Mouse (Mus musculus) hindbrain, embryonic 11.5 days (tissue): ENCODE results near the gene Sdr42e1. TPM values are rescaled to one million over a fixed set of nuclear protein-coding genes. Genes with fewer than 3 reads are reported as not detected.

Experiments used
- ATAC-seq: fragments of 200-750 bp; cut with Nextera tagmentation; 2 replicates; pipeline ENCODE4 v1.8.0; 2017; ENCODE audit warnings: mild to moderate bottlenecking, moderate TSS enrichment, moderate library complexity; ENCODE audit not compliant: low FRiP score
- DNase-seq: peaks from one replicate; pipeline ENCODE4 v3.0.0-alpha.2; 2015; ENCODE audit warnings: low spot score
- H3K27ac ChIP-seq: fragments of 300-500 bp; sonication (generic); 2 replicates; pipeline ENCODE4 v1.5.1; 2014; ENCODE audit warnings: mild to moderate bottlenecking, low read depth, low read length
- H3K27me3 ChIP-seq: fragments of 300-500 bp; sonication (generic); 2 replicates; pipeline ENCODE4 v1.6.1; 2014; ENCODE audit warnings: mild to moderate bottlenecking, low read length, moderate library complexity, mixed read lengths; ENCODE audit not compliant: control insufficient read depth, insufficient read depth
- H3K36me3 ChIP-seq: fragments of 300-500 bp; sonication (generic); 2 replicates; pipeline ENCODE4 v1.6.1; 2014; ENCODE audit warnings: mild to moderate bottlenecking, low read length, moderate library complexity, mixed read lengths; ENCODE audit not compliant: control insufficient read depth, insufficient read depth
- H3K4me1 ChIP-seq: fragments of 300-500 bp; sonication (generic); replicated peaks from 2 replicates; pipeline ENCODE4 v1.6.1; 2014; ENCODE audit warnings: low read length, mixed read lengths; ENCODE audit not compliant: control insufficient read depth, insufficient read depth
- H3K4me2 ChIP-seq: fragments of 300-500 bp; sonication (generic); replicated peaks from 2 replicates; pipeline ENCODE4 v1.6.1; 2014; ENCODE audit warnings: mild to moderate bottlenecking, low read depth, low read length
- H3K4me3 ChIP-seq: fragments of 300-500 bp; sonication (generic); 2 replicates; pipeline ENCODE4 v1.5.1; 2014; ENCODE audit warnings: low read depth, low read length
- H3K9ac ChIP-seq: fragments of 300-500 bp; sonication (generic); 2 replicates; pipeline ENCODE4 v1.6.1; 2014; ENCODE audit warnings: low read depth, low read length
- H3K9me3 ChIP-seq: fragments of 300-500 bp; sonication (generic); 2 replicates; pipeline ENCODE4 v1.6.1; 2016; ENCODE audit warnings: low read length; ENCODE audit not compliant: control insufficient read depth
- WGBS: fragments of 180-500 bp; shearing (Covaris S2); extraction: QIAGEN DNeasy Blood & Tissue Kit; methylation state at CpG from one replicate; pipeline ENCODE4 v1.1.7; 2014; 5-methylcytosine and 5-hydroxymethylcytosine counted together
- polyA plus RNA-seq: library from polyadenylated mRNA; unstranded; fragments of >200 nt; fragmentation: Nextera tagmentation; extraction: Ambion mirVana; gene quantifications from 2 replicates; pipeline ENCODE4 v1.2.1, GENCODE M21; 2014

The Sdr42e1 gene
- polyA plus RNA-seq, 1 experiment from 2014 or later, result 1.1 TPM

GRCm38 (mm10) chr8:117700699-117701098, 27.2 kb upstream of the Sdr42e1 start:
- no peak overlapping the region for H3K4me3 ChIP-seq
- no peaks in the 10 kb centered on the region for H3K36me3 ChIP-seq
- no peaks in the 10 kb centered on the region for H3K27me3 ChIP-seq
- no peaks in the 10 kb centered on the region for H3K4me1 ChIP-seq
- 65% methylated on average over 8 of the region's 8 CpGs for WGBS
- no peak overlapping the region for H3K4me2 ChIP-seq
- no peaks in the 10 kb centered on the region for H3K9me3 ChIP-seq
- no peak for ATAC-seq
- H3K27ac ChIP-seq, result no peak overlapping the region
- no peak for DNase-seq
- H3K9ac ChIP-seq, result no peak overlapping the region

GRCm38 (mm10) chr8:117697248-117697647, 23.8 kb upstream of the Sdr42e1 start:
- Histone ChIP-seq H3K9ac (no peak overlapping the region), H3K4me3 (no peak overlapping the region), H3K4me1 (no peaks in the 10 kb centered on the region), H3K9me3 (no peaks in the 10 kb centered on the region), H3K4me2 (no peak overlapping the region), H3K27me3 (no peaks in the 10 kb centered on the region), H3K27ac (no peak overlapping the region), H3K36me3 (no peaks in the 10 kb centered on the region)
- DNase-seq, result peak; percentile 31
- WGBS, result 44% methylated on average over 5 of the region's 5 CpGs
- no peak for ATAC-seq

DNA sequence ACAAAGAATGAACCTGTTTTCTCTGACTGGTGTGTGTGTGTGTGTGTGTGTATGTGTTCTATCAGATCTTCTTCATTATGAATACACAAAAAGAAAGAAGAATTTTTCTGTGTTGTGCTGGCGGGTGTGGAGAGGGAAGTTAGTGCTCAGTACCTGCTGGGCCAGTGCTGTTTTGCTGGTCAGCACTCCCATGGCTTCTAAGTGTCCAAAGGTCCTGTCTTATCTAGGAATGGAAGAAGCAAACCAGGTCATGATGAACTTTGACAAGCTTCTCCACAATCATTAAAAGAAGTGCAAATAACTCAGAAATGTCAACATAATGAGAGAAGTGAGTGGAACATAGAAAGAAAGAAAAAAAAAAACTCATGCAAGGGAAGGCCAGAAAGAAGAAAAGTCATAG, 22.1 kb upstream of the Sdr42e1 start:
- Histone ChIP-seq H3K9me3 (no peaks in the 10 kb centered on the region), H3K4me1 (no peaks in the 10 kb centered on the region), H3K27me3 (no peaks in the 10 kb centered on the region), H3K4me3 (no peak overlapping the region), H3K4me2 (no peak overlapping the region), H3K27ac (no peak overlapping the region), H3K9ac (no peak overlapping the region), H3K36me3 (no peaks in the 10 kb centered on the region)
- no peak for ATAC-seq
- no peak for DNase-seq
- WGBS, result 96% methylated on average over 1 of the region's 1 CpGs

DNA sequence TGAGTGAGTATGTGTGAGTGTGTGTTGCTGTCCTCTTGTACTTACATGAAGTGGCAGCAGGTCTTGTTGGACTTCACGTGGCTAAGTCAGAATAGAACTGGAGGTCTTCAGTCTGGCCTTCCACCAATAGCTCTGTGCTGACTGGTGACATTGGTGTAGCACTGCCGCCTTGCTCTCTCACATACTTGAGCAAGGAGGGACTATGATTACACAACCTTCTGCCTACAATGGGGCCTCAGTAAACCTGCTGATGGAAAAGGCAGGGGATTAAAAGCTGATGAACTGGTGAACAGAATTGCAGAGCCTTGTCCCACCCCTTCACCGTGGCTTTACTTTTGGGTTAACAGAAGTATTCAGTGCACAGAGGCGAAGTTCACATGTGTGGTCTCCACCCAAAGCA, 18.6 kb upstream of the Sdr42e1 start:
- Histone ChIP-seq H3K27ac (no peak overlapping the region), H3K36me3 (no peaks in the 10 kb centered on the region), H3K4me2 (no peak overlapping the region), H3K4me3 (no peak overlapping the region), H3K9me3 (no peaks in the 10 kb centered on the region), H3K27me3 (no peaks in the 10 kb centered on the region), H3K9ac (no peak overlapping the region), H3K4me1 (no peaks in the 10 kb centered on the region)
- no peak for ATAC-seq
- DNase-seq, result no peak
- 87% methylated on average over 4 of the region's 4 CpGs for WGBS

DNA sequence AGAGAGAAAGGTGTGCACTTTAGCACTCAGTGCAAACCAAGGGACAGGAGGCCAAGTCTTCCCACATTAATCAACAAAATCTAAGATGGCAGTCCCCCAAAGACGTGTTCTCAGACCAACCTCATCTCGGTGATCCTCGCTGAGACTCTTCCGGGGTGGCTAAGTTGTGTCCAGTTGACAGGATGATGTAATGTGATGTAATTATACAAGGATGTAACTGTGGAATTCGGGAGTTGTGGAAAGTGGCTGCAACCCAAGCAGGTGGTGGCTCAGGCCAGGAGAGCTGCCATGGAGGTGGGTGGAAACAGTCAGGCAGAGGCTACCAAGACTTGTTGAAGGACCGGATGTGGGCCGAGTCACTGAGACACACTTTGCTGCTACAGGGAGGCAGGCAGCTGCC, 14.4 kb upstream of the Sdr42e1 start:
- no peaks in the 10 kb centered on the region for H3K9me3 ChIP-seq
- ATAC-seq, result no peak
- no peaks in the 10 kb centered on the region for H3K4me1 ChIP-seq
- no peak for DNase-seq
- H3K27me3 ChIP-seq, result no peaks in the 10 kb centered on the region
- H3K4me2 ChIP-seq, result no peak overlapping the region
- H3K4me3 ChIP-seq, result no peak overlapping the region
- no peak overlapping the region for H3K9ac ChIP-seq
- no peak overlapping the region for H3K27ac ChIP-seq
- 93% methylated on average over 7 of the region's 7 CpGs for WGBS
- H3K36me3 ChIP-seq, result no peaks in the 10 kb centered on the region

GRCm38 (mm10) chr8:117684504-117684903, 11.0 kb upstream of the Sdr42e1 start:
- Histone ChIP-seq H3K36me3 (no peaks in the 10 kb centered on the region), H3K9me3 (no peaks in the 10 kb centered on the region), H3K4me2 (no peak overlapping the region), H3K27ac (no peak overlapping the region), H3K27me3 (no peaks in the 10 kb centered on the region), H3K4me1 (no peaks in the 10 kb centered on the region), H3K4me3 (no peak overlapping the region), H3K9ac (no peak overlapping the region)
- no peak for DNase-seq
- 70% methylated on average over 11 of the region's 11 CpGs for WGBS
- ATAC-seq, result no peak

DNA sequence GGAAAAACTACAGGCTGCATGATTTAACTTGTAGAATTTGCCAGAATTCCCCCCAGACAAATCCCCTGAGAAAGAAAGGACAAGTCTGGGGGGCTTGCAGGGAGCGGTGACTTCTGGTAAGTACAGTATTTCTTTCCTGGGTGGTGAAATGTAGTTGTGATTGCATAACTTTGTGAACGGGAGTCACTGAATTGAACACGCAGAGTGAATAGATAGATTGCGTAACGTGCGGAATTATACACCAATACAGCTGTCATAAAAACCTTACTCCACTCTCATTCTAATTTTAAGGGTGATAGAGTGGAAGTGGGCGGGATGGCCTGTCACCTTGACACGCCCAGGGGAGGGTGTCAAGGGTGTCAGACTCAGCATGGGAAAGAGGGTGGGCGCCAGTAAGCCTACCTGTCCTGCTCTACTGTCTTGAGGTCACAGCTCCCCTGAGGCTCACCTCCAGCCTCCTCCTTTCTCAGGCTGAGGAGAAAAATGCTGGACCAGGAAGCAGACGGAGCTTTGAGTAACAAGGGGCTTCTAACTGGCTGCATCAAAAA, 10.5 kb upstream of the Sdr42e1 start:
- no peak for DNase-seq
- Histone ChIP-seq H3K36me3 (no peaks in the 10 kb centered on the region), H3K4me1 (no peaks in the 10 kb centered on the region), H3K4me2 (no peak overlapping the region), H3K4me3 (no peak overlapping the region), H3K9ac (no peak overlapping the region), H3K9me3 (no peaks in the 10 kb centered on the region), H3K27ac (no peak overlapping the region), H3K27me3 (no peaks in the 10 kb centered on the region)
- ATAC-seq, result no peak
- WGBS, result 91% methylated on average over 10 of the region's 10 CpGs

DNA sequence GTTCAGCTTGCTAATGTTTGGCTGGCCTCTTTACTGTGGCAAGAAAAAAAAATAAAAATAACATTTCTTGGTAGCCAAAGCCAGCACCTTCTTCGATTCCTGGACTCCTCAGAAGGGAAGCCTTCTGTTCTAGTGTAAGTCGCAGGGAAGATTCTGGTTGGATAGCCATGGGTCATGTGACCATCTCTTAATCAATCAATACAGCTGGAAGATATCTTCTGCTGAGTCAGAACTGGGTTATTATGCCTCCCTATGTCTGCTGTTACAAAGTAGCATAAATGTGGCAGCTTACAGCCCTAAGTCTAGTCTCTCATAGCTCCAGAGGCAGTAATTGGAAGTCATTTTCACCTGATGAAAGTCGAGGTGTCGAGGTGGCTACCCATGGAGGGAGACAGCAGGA, 5.2 kb upstream of the Sdr42e1 start:
- no peaks in the 10 kb centered on the region for H3K27me3 ChIP-seq
- DNase-seq (no peak), ATAC-seq (no peak)
- H3K9me3 ChIP-seq, result no peaks in the 10 kb centered on the region
- H3K4me1 ChIP-seq, result no peaks in the 10 kb centered on the region
- no peak overlapping the region for H3K9ac ChIP-seq
- 86% methylated on average over 4 of the region's 4 CpGs for WGBS
- H3K36me3 ChIP-seq, result no peaks in the 10 kb centered on the region
- no peak overlapping the region for H3K4me2 ChIP-seq
- no peak overlapping the region for H3K27ac ChIP-seq
- no peak overlapping the region for H3K4me3 ChIP-seq

GRCm38 (mm10) chr8:117677011-117677410, 3.5 kb upstream of the Sdr42e1 start:
- H3K4me2 ChIP-seq, result no peak overlapping the region
- H3K36me3 ChIP-seq, result no peaks in the 10 kb centered on the region
- H3K27ac ChIP-seq, result no peak overlapping the region
- H3K27me3 ChIP-seq, result no peaks in the 10 kb centered on the region
- 90% methylated on average over 8 of the region's 8 CpGs for whole genome bisulfite sequencing
- DNase-seq, result no peak
- no peak for ATAC-seq
- H3K9ac ChIP-seq, result no peak overlapping the region
- H3K4me3 ChIP-seq, result no peak overlapping the region
- no peaks in the 10 kb centered on the region for H3K4me1 ChIP-seq
- no peaks in the 10 kb centered on the region for H3K9me3 ChIP-seq
